Mouse (Mus musculus) hindbrain, embryonic 13.5 days (tissue): ENCODE results near the gene Setdb1. TPM values are rescaled to one million over a fixed set of nuclear protein-coding genes. Genes with fewer than 3 reads are reported as not detected.
"Not testable (repeated sequence)": the region's sequence is repeated elsewhere in the genome, so short reads cannot be mapped to it uniquely, and the experiment has no call there.

Source experiments
- ATAC-seq: fragments of 200-750 bp; cut with Nextera tagmentation; 2 replicates; pipeline ENCODE4 v1.8.0; 2017; ENCODE audit warnings: moderate TSS enrichment; ENCODE audit not compliant: low FRiP score
- H3K27ac ChIP-seq: fragments of 300-500 bp; sonication (generic); 2 replicates; pipeline ENCODE4 v1.5.1; 2015; ENCODE audit warnings: inconsistent platforms, mild to moderate bottlenecking, moderate library complexity
- H3K27me3 ChIP-seq: fragments of 300-500 bp; sonication (generic); 2 replicates; pipeline ENCODE4 v1.6.1; 2015; ENCODE audit warnings: mild to moderate bottlenecking, inconsistent platforms
- H3K36me3 ChIP-seq: fragments of 300-500 bp; sonication (generic); 2 replicates; pipeline ENCODE4 v1.6.1; 2015; ENCODE audit warnings: mild to moderate bottlenecking, inconsistent platforms
- H3K4me1 ChIP-seq: fragments of 300-500 bp; sonication (generic); replicated peaks from 2 replicates; pipeline ENCODE4 v1.6.1; 2015; ENCODE audit warnings: inconsistent platforms
- H3K4me2 ChIP-seq: fragments of 300-500 bp; sonication (generic); 2 replicates; pipeline ENCODE4 v1.6.1; 2015; ENCODE audit warnings: inconsistent platforms, mild to moderate bottlenecking, moderate library complexity
- H3K4me3 ChIP-seq: fragments of 300-500 bp; sonication (generic); 2 replicates; pipeline ENCODE4 v1.5.1; 2015; ENCODE audit warnings: mild to moderate bottlenecking, inconsistent platforms
- H3K9ac ChIP-seq: fragments of 300-500 bp; sonication (generic); 2 replicates; pipeline ENCODE4 v1.6.1; 2015; ENCODE audit warnings: mild to moderate bottlenecking, inconsistent platforms
- H3K9me3 ChIP-seq: fragments of 300-500 bp; sonication (generic); 2 replicates; pipeline ENCODE4 v1.6.1; 2016; ENCODE audit warnings: inconsistent platforms
- WGBS: fragments of 180-500 bp; shearing (Covaris S2); methylation state at CpG from one replicate; pipeline ENCODE4 v1.1.7; 2015; 5-methylcytosine and 5-hydroxymethylcytosine counted together
- polyA plus RNA-seq: library from polyadenylated mRNA; unstranded; fragments of >200 nt; fragmentation: Nextera tagmentation; extraction: Ambion mirVana; gene quantifications from 2 replicates; pipeline ENCODE4 v1.2.1, GENCODE M21; 2015

Gene Setdb1
- polyA plus RNA-seq, 1 experiment from 2014 or later, result 45.6 TPM

DNA sequence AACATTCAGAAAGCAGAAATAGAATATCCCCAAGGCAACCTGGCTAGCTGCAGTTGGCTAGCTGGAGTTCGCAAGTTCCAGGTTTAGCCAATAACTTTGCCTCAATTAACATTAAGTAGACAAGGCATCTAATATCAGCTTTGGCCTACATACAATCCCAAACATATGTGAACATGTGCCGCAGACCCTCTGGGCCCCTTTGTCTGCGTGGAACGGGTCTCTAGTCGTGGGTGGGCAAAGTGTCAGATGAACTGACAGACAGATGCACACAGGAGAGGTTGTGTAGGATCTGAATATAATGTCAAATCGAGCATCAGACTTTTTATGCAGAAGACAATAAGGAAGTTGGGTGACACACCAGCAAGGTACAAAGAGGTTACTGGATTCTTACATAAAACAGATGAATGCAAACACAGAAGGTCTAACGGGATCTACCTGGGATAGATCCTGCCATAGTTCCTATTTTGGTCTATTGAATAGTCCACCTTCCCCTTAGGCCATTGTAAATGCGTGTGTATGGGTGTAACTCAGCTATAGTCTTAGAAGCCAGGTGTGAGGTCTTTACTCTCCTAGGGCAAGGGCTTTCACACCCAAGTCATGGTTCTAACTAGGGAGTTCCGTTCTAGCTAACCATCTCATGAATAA lies 13.5 kb downstream of the Setdb1 start:
- H3K9ac ChIP-seq, H3K4me1 ChIP-seq, ATAC-seq, H3K4me2 ChIP-seq, H3K27me3 ChIP-seq, H3K4me3 ChIP-seq, H3K27ac ChIP-seq, H3K9me3 ChIP-seq: not testable (repeated sequence)
- H3K36me3 ChIP-seq, result peaks cover 92% of the 10 kb centered on the region
- 95% methylated on average over 9 of the region's 9 CpGs for WGBS

DNA sequence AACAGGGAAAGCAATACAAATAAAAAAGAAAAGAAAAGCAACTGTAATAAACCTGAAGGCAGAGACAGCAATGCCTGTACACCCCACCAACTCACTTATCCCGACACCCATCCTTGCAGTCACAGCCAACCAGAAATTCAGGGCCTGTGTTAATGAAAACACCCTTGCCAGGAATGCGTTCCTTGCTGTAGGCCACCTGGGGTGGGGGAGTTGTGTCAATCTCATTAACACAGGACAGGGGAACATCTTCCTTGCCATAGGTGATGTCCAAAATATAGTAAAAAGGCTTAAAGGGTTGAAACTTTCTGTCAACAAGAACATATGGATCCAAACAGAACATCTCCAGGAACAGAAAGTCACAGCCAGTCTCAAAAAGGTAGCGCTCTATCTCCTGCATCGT lies 18.8 kb downstream of the Setdb1 start:
- ATAC-seq, result no peak
- no peaks in the 10 kb centered on the region for H3K4me1 ChIP-seq
- peaks cover 98% of the 10 kb centered on the region for H3K36me3 ChIP-seq
- no peak overlapping the region for H3K9ac ChIP-seq
- 88% methylated on average over 4 of the region's 4 CpGs for WGBS
- H3K27me3 ChIP-seq, result no peaks in the 10 kb centered on the region
- no peak overlapping the region for H3K4me3 ChIP-seq
- H3K9me3 ChIP-seq, result no peaks in the 10 kb centered on the region
- H3K27ac ChIP-seq, result no peak overlapping the region
- H3K4me2 ChIP-seq, result no peak overlapping the region

DNA sequence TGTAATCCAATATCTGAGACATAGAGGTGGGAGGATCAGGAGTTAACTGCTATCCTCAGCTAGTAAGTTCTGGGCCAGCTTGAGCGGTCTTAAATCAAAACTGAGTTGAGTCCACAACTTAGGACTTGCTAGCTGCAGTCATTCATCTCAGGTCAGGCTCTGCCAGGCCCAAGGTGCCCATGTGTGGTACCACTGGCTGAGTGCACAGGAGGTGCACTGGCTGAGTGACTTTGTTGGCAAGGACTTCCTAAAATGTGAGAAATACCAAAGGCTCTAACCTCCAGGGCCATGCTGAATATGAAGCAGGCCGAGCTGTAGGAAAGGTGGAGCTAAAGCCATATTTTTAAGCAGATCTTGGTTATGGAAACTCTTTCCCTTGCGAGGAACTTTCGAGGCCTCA lies 19.7 kb downstream of the Setdb1 start:
- H3K36me3 ChIP-seq, result peaks cover 98% of the 10 kb centered on the region
- no peaks in the 10 kb centered on the region for H3K4me1 ChIP-seq
- 98% methylated on average over 4 of the region's 4 CpGs for WGBS
- H3K27ac ChIP-seq, result no peak overlapping the region
- H3K9me3 ChIP-seq, result no peaks in the 10 kb centered on the region
- no peak overlapping the region for H3K9ac ChIP-seq
- no peaks in the 10 kb centered on the region for H3K27me3 ChIP-seq
- no peak overlapping the region for H3K4me2 ChIP-seq
- H3K4me3 ChIP-seq, result no peak overlapping the region
- ATAC-seq, result no peak

DNA sequence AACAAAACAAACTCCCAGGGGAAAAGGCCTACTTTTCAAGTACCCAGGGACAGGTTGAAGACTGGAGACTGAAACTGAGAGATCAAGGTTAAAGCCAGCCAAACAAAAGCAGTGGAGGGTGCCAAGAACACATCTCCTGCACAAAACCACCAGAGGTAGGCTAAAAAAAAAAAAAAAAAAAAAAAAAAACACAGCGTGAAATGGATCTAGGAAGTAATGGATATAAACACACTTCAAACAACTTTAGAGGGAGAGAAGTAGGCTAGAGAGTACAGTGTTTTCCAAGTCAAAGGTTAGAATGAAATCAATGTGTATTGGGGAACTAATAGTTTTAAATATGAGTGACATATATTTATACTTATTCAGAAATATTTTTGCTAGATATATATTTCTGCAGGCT lies 25.5 kb downstream of the Setdb1 start:
- H3K4me1 ChIP-seq, result no peaks in the 10 kb centered on the region
- H3K27me3 ChIP-seq, result no peaks in the 10 kb centered on the region
- H3K9me3 ChIP-seq, result no peaks in the 10 kb centered on the region
- H3K4me2 ChIP-seq, result no peak overlapping the region
- 88% methylated on average over 1 of the region's 1 CpGs for WGBS
- no peak overlapping the region for H3K9ac ChIP-seq
- no peak overlapping the region for H3K4me3 ChIP-seq
- ATAC-seq, result no peak
- peaks cover 91% of the 10 kb centered on the region for H3K36me3 ChIP-seq
- no peak overlapping the region for H3K27ac ChIP-seq

DNA sequence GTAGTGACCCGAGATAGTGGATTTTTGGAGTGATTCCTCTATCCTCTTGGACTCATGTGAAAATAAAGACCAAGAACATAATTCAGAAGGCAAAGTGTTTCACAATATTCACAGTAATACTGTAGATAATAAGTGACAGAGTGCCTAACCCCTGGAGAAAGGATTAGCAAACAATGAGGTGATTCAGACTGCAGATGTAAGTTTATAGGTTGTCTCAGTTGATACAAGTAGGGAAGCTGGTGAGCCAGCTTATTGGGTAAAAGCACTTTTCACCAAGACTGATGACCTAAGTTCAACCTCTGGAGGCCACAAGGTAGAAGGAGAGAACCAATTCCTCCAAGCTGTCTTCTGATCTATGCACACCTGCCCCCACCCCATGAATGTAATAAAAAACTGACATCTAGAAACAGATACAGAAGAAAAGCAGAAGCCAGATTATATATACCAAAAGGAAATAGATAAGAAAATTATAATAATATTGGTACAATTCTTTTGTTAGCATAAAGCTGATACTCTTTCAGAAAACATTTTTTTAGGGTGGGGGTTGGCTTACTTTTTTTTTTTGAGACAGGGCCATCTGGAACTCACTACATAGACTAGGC lies 28.1 kb downstream of the Setdb1 start:
- Histone ChIP-seq H3K27ac (no peak overlapping the region), H3K4me2 (no peak overlapping the region), H3K36me3 (peaks cover 94% of the 10 kb centered on the region), H3K27me3 (no peaks in the 10 kb centered on the region), H3K4me3 (no peak overlapping the region), H3K9ac (no peak overlapping the region), H3K4me1 (no peaks in the 10 kb centered on the region), H3K9me3 (no peaks in the 10 kb centered on the region)
- ATAC-seq, result no peak
- WGBS, result 93% methylated on average over 1 of the region's 1 CpGs

DNA sequence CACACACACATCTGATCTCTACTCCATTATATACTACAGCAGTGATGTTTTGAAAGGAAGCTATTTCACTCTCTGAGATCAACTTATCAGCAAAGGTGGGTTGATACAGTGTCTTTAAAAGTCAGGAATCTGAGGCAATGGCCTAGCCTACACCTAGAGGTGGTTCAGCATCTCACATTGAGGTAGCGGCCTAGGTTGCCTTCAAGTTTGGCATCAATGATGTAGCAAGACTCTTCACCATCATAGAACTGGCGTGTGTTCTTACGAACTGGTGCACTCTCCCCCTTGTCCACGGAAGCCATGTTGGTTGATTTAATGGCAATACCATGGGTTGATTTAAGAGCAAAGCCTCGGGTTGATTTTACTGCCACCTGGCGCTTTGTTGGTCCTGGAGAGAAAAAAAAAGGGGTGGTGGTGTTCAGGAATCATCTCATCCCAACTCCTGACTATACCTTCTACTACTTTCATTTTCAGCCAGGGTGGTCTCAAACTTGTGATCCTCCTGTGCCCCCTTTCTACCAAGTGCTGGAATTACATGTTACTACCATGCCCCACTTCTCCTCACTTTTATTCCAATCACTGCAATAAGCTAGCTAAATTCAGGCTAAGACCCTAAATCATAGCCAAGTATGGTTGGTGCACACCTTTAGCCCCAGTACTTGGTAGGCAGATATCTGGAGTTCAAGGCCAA lies 32.4 kb downstream of the Setdb1 start:
- WGBS, result 95% methylated on average over 6 of the region's 6 CpGs
- peaks cover 95% of the 10 kb centered on the region for H3K36me3 ChIP-seq
- ATAC-seq, result no peak

DNA sequence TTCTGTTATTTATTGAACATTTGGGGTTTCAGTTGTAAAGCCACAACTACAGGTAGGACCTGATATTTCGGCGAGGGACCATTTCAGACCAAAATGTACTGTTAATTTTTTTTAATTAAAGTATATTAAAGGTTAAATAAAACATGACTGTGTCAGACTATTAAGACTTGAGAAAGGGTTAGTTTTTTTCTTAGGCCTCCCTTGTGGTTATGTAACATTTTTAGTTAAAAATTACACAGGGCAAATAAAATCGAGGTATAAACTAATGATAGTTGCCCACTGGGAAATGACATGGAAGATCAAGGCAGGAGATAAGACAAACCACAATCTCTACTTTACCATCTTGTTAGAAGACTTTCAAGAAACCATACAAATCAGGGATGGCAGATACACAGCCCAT lies 33.6 kb downstream of the Setdb1 start:
- no peak overlapping the region for H3K27ac ChIP-seq
- no peak overlapping the region for H3K4me3 ChIP-seq
- no peaks in the 10 kb centered on the region for H3K27me3 ChIP-seq
- whole genome bisulfite sequencing, result 93% methylated on average over 3 of the region's 3 CpGs
- H3K4me1 ChIP-seq, result peaks cover 9% of the 10 kb centered on the region
- H3K4me2 ChIP-seq, result no peak overlapping the region
- no peaks in the 10 kb centered on the region for H3K9me3 ChIP-seq
- H3K9ac ChIP-seq, result no peak overlapping the region
- ATAC-seq, result no peak
- peaks cover 84% of the 10 kb centered on the region for H3K36me3 ChIP-seq

More for the DNA sequence above, 32.4 kb downstream of the Setdb1 start:
- no peaks in the 10 kb centered on the region for H3K4me1 ChIP-seq
- no peaks in the 10 kb centered on the region for H3K27me3 ChIP-seq
- H3K4me3 ChIP-seq, result no peak overlapping the region
- H3K9me3 ChIP-seq, result no peaks in the 10 kb centered on the region
- no peak overlapping the region for H3K9ac ChIP-seq
- no peak overlapping the region for H3K27ac ChIP-seq
- H3K4me2 ChIP-seq, result no peak overlapping the region

DNA sequence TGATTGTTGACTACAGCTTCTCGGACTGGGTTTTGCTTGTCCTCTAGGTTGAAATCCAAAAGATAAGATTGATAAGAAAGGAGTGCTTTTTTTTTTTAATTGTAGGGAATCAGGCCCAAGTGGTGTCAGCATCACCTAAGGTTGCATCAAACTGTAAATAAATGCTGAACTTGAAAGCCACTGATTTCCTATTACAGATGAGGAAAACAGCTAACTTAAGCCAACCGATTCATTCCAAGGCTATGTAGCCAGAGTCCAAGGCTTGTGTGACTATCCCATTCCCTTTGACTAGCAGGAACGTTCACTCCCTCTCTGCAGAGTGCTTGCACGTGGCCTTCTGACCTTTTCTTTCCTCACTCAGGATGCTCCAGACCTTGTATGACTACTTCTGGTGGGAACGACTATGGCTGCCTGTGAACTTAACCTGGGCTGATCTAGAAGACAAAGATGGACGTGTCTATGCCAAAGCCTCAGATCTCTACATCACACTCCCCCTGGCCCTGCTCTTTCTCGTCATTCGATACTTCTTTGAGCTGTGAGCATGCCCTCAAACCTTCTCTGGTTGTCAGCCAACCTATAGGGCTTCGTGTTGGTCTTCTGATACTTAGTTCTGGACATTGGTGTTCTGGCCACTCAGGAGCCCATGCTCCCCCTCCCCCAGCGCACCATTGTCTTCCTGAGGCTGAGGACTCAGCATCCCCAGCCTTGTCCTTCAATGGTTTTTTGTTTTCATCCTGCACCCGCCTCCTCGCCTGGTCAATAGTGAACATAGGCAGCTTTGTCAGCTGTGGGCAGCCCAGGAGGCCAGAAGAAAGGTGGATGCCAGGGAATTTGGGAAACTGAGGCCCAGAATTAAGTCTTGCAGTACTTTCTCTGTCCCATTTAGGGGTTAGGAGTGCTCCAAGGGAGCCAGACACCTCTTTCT lies 37.0 kb downstream of the Setdb1 start:
- ATAC-seq, result no peak
- no peak overlapping the region for H3K9ac ChIP-seq
- 74% methylated on average over 12 of the region's 12 CpGs for WGBS

DNA sequence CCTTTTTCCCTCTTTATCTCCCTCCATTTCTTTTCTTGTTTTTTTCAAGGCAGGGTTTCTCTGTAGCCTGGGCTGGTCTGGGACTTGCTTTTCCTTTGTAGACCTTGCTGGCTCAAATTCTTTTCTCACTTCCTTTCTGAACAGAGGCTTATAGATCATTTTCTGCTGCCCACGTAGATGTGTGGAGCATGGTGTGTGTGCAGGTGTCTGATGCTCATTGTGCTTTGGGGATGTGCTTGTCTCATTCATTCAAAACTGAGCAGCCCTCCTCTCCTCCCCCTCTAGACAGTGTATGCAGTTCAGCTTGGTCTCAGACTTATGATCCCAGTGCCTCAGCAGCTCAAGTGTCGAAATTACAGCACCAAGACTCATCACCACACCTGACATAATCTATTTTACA lies 37.9 kb downstream of the Setdb1 start:
- H3K9ac ChIP-seq, result peak overlapping the region; percentile 29; the same call in 1 of the 2 replicates

More for the DNA sequence above, 37.0 kb downstream of the Setdb1 start:
- H3K27ac ChIP-seq, result no peak overlapping the region
- H3K4me2 ChIP-seq, result no peak overlapping the region
- H3K4me1 ChIP-seq, result peaks cover 34% of the 10 kb centered on the region
- peaks cover 50% of the 10 kb centered on the region for H3K36me3 ChIP-seq
- H3K9me3 ChIP-seq, result no peaks in the 10 kb centered on the region
- H3K27me3 ChIP-seq, result no peaks in the 10 kb centered on the region
- no peak overlapping the region for H3K4me3 ChIP-seq

DNA sequence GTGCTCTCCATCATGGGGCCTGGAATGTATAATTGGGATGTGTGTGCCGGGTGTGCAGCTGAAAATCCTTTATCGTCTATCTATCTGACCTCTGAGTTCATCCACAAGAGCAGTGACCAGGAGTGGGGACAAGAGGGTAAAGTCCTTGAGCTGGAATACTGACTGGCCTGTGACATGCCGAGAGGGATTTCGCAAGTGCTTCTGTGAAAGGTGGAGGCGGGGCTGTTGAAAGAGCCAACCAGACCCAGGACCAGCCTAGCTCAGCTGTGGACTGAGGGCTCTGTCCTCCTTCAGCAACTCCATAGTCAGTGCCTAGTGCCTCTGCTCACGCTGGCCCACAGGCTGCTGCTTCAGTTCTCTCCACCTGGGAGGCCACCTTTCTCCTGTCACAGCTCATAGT lies 38.5 kb downstream of the Setdb1 start:
- Histone ChIP-seq H3K4me2 (no peak overlapping the region), H3K9ac (peak overlapping the region; percentile 29; the same call in 1 of the 2 replicates), H3K9me3 (no peaks in the 10 kb centered on the region), H3K27ac (no peak overlapping the region), H3K4me1 (peaks cover 42% of the 10 kb centered on the region), H3K36me3 (peaks cover 36% of the 10 kb centered on the region), H3K27me3 (no peaks in the 10 kb centered on the region), H3K4me3 (no peak overlapping the region)
- WGBS, result 51% methylated on average over 6 of the region's 6 CpGs
- ATAC-seq, result no peak

More for the DNA sequence above, 37.9 kb downstream of the Setdb1 start:
- H3K27ac ChIP-seq, result no peak overlapping the region
- H3K36me3 ChIP-seq, result peaks cover 42% of the 10 kb centered on the region
- no peak for ATAC-seq
- peaks cover 42% of the 10 kb centered on the region for H3K4me1 ChIP-seq
- no peaks in the 10 kb centered on the region for H3K27me3 ChIP-seq
- no peaks in the 10 kb centered on the region for H3K9me3 ChIP-seq
- H3K4me2 ChIP-seq, result no peak overlapping the region
- no peak overlapping the region for H3K4me3 ChIP-seq
- 76% methylated on average over 2 of the region's 2 CpGs for WGBS

DNA sequence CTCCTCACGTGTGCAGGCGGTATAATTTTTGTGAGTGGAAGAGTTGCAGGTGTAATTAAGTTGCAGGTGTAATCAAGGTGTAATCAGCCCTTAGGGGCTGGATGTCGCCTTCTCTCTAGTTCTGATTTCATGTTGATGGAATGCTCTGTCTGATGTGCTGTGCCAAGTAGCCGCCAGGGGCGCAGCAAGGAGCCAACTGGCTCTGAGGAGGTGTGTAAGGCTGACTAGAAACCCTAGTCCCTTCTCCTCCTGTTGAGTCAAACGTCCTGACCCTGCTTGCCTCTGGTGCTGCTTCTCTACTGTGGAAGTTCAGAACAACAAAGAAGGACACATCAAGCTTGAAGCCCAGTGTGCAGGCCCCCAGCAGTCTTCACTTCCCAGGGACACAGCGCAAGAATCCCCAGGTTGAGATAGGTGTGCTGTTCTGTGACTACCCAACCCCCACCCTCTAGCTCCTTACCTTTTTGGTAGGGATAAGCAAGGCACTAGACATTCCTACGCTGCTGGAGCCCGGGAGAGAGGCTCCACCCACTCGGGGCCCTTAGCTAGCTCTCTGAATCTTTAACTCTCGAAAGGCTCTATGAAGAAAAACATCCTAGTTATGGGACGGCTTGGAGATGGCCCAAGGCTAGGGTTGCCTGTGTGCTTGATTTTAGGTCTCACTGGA lies 39.5 kb downstream of the Setdb1 start:
- WGBS, result 23% methylated on average over 12 of the region's 12 CpGs
- H3K36me3 ChIP-seq, result peaks cover 26% of the 10 kb centered on the region
- ATAC-seq, result no peak
- no peaks in the 10 kb centered on the region for H3K27me3 ChIP-seq
- peaks cover 42% of the 10 kb centered on the region for H3K4me1 ChIP-seq
- no peaks in the 10 kb centered on the region for H3K9me3 ChIP-seq
- H3K4me2 ChIP-seq, result peak overlapping the region; percentile 2; the same call in 1 of the 2 replicates
- H3K27ac ChIP-seq, result 0 out of 2 replicates have a peak overlapping the region, but pooled peaks have one; percentile 14
- H3K9ac ChIP-seq, result peak overlapping the region; percentile 20; the same call in 1 of the 2 replicates
- 0 out of 2 replicates have a peak overlapping the region, but pooled peaks have one; percentile 1 for H3K4me3 ChIP-seq
